Mouse (Mus musculus): ENCODE measurements around the gene B3gnt3. TPM values are rescaled to one million over a fixed set of nuclear protein-coding genes. Genes with fewer than 3 reads are reported as not detected.
"Not testable (repeated sequence)": the region's sequence is repeated elsewhere in the genome, so short reads cannot be mapped to it uniquely, and the experiment has no call there.

B3gnt3 gene
- polyA plus RNA-seq (2015; fragmentation: Nextera tagmentation; extraction: Ambion mirVana): 0.27 and 0.36 TPM in 2 replicates

DNA sequence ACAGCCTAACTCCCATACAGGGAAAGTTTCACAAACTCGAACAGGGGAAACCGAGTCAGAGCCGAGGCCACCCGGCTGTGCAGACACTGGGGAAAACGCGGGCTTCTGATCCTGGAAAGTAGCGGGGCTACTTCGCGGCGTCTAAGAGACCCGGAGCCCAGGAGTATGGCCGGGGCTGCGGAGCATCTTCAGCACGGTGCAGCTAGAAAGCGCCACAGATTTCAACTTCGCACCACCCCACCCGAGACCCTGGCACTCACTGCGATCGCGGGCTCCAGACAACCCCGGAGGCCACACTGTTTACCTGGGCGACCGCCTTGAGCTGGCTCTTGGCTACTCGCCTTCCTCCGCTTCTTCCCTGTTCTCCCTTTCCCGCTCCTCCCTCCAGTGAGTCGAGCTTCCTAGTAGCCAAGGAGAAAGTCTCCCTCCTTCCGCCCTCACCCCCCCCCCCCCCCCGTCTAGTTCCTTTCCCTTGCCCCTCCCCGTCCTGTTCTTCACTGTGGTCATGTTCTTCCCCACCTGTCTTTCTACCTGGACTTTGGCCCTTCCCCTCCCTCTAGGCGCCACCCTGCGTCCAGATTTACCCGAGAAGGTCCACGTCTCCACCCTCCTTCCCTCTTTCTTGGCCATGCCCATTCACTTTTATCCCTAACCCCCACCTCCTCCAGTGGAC, at the start of gene B3gnt3:
TSS of gene B3gnt3 (minus strand) at position 376 of the 673 bp plus-strand sequence.
- H3K27me3 ChIP-seq (replicated peaks): peaks cover 56% of the 10 kb centered on the region
- 19% methylated on average over 31 of the region's 34 CpGs for WGBS
- H3K9ac ChIP-seq: no peak within 1 kb of the TSS

DNA sequence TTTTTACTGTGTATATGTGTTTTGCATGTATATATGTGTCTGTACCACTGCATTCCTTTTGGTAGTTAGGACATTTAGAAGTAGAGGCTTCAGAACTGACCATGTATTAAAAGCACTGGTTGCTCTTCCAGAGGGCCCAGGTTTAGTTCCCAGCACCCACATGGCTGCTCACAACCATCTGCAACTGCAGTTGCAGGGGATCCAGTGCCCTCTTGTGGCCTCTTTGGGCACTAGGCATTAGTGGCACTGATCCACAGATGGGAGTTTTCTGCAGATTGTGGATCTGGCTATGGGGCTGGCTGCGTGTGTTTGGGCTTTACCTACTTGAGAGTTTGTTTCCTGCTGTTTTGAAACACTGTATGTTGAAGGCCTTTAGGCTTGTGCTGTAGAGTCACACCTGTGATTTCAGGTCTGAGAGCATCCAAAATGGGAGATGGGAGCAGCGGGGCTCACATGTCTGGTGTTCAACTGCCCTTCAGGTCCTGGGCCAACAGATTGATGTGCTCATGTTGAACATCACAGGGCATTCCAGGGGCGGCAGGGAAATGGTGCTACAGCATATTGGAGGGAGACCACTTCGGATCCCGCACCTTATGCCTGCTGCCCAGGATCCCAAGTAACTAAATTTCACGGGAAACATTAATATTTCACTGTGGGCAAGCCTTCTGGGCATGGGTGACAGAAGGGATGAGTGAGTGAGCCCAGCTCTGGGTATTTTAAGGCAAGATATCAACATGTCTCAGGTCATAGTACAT, 47.9 kb upstream of the B3gnt3 start:
- H3K9me3 ChIP-seq; H3K4me1 ChIP-seq; H3K4me3 ChIP-seq; H3K27me3 ChIP-seq (replicated peaks); H3K9ac ChIP-seq; ATAC-seq (replicated peaks); H3K27ac ChIP-seq; H3K36me3 ChIP-seq (replicated peaks); H3K4me2 ChIP-seq: not testable (repeated sequence)
- 85% methylated on average over 6 of the region's 6 CpGs for WGBS

More for the DNA sequence above, at the start of gene B3gnt3:
- Histone ChIP-seq H3K27ac (no peak within 1 kb of the TSS), H3K4me1 (0 out of 2 replicates have a peak, but pooled peaks cover 2% of the 10 kb centered on the region), H3K36me3 (replicated peaks) (no peaks in the 10 kb centered on the region), H3K4me3 (no peak within 1 kb of the TSS), H3K4me2 (peak within 1 kb of the TSS; percentile 14), H3K9me3 (no peaks in the 10 kb centered on the region)
- no peak for ATAC-seq (replicated peaks)

DNA sequence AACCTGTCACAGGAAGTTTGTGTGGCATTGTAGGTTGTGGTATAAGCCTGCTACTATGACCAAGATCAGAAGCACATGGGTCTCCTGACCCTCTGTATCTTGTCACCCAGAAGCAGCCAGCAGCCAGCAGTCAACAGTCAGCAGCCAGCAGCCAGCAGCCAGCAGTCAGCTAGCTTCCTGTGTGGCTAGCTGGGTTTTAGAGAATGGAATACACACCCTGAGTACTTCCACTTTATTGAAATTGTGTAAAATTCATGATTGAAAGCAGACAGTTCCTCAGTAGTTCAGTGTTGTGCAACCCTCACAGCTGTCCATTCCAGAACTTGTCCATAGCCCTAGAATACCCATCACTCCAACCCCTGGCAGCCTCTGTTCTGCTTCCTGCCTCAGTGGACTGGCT, 45.5 kb upstream of the B3gnt3 start:
- not testable (repeated sequence) for H3K27ac ChIP-seq; H3K9ac ChIP-seq; H3K27me3 ChIP-seq (replicated peaks); H3K4me1 ChIP-seq; ATAC-seq (replicated peaks); H3K4me3 ChIP-seq; H3K9me3 ChIP-seq; H3K36me3 ChIP-seq (replicated peaks); H3K4me2 ChIP-seq

DNA sequence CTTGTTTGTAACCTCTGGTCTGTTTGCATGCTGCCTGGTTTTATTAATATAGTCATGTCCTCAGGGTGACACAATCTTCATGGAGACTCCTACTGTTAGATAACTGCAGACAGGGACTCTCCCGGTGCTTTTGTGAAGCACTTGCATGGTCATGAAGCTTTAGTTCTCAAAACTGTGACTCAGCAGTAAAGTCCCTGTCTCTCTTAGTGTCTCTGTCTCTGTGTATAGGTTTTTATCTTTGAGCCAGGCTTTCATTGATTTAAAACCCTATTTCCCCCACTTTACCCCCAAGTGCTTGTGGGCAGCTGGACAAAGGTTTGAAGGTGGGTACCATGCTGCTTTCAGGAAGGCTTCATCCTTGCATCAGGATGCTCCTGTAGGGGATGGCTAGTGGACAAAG, 43.7 kb upstream of the B3gnt3 start:
- Histone ChIP-seq H3K9ac (no peak overlapping the region), H3K27me3 (replicated peaks) (no peaks in the 10 kb centered on the region), H3K4me2 (no peak overlapping the region), H3K27ac (no peak overlapping the region), H3K4me3 (no peak overlapping the region), H3K36me3 (replicated peaks) (no peaks in the 10 kb centered on the region), H3K9me3 (no peaks in the 10 kb centered on the region), H3K4me1 (peaks cover 5% of the 10 kb centered on the region)
- WGBS: 76% methylated on average over 1 of the region's 1 CpGs
- ATAC-seq (replicated peaks): no peak

DNA sequence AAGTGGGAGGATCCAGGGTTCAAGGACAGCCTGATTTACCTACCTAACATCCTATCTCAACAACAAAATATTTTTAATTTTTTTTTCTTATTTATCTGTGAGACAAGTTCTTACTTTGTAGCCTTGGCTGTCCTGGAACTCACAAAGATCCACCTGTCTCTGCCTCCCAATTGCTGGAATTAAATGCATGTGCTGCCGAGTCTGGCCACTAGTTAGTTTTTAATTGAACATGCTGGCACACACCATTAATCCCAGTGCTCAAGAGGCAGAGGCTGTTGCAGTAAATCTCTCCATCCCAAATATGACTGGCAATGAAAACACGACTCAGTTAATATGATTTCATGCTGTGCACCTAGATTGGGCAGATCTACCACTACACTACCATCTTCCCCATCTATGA, 41.2 kb upstream of the B3gnt3 start:
- ATAC-seq (replicated peaks): no peak
- Histone ChIP-seq H3K27ac (no peak overlapping the region), H3K27me3 (replicated peaks) (no peaks in the 10 kb centered on the region), H3K9me3 (no peaks in the 10 kb centered on the region), H3K36me3 (replicated peaks) (no peaks in the 10 kb centered on the region), H3K4me2 (no peak overlapping the region), H3K4me3 (no peak overlapping the region), H3K4me1 (peaks cover 5% of the 10 kb centered on the region), H3K9ac (no peak overlapping the region)
- 63% methylated on average over 2 of the region's 2 CpGs for WGBS

DNA sequence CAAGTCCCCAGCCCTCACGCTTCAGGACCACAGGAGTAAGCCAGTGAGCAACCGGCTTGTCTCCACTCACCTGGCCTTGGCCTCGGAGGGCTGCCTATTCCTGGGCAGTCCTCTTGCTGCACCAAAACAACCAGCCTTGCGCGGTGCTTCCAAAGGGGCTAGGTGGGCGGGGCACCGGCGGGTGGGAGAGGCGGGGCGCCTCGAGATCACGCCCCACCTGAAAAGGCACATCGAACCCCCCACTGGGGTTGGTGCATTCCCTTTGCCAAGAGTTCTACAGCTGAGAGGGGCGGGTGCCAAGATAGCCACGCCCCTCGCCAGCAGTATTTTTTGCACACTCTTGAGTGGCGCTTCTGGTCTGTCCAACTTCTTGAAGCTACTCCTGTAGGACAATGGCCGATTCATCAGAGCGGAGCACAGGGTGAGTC, 40.1 kb upstream of the B3gnt3 start:
- H3K9ac ChIP-seq: no peak overlapping the region
- no peaks in the 10 kb centered on the region for H3K27me3 ChIP-seq (replicated peaks)
- no peaks in the 10 kb centered on the region for H3K36me3 ChIP-seq (replicated peaks)
- ATAC-seq (replicated peaks): peak; percentile 61; the same call in 1 of the 2 replicates
- peak overlapping the region; percentile 51 for H3K4me2 ChIP-seq
- 5% methylated on average over 19 of the region's 19 CpGs for WGBS
- peak overlapping the region; percentile 28 for H3K4me3 ChIP-seq
- no peak overlapping the region for H3K27ac ChIP-seq
- H3K4me1 ChIP-seq: peaks cover 5% of the 10 kb centered on the region
- no peaks in the 10 kb centered on the region for H3K9me3 ChIP-seq

DNA sequence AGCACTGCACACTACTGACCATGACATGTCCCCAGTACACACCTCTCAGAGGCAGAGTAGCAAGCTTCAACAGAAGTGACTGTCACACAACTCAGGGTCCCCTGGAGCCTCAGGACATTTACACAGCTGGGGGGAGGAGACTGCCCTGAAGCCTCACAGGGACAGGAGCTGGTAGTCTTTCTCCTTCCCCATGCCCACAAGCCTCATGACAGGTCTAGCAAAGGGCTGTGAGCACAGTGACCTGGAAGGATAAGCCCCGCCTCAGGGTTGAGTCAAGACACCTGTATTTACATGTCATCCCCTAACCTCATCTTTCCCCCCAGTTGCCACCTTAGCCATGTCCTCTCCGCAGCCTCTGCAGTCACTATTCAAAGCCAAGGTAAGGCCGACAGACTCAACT, 39.6 kb upstream of the B3gnt3 start:
- no peak overlapping the region for H3K9ac ChIP-seq
- 30% methylated on average over 3 of the region's 3 CpGs for WGBS
- ATAC-seq (replicated peaks): 0 out of 2 replicates have a peak, but pooled peaks have one; percentile 9
- no peaks in the 10 kb centered on the region for H3K9me3 ChIP-seq
- no peaks in the 10 kb centered on the region for H3K36me3 ChIP-seq (replicated peaks)
- H3K4me2 ChIP-seq: peak overlapping the region; percentile 51
- no peak overlapping the region for H3K27ac ChIP-seq
- H3K27me3 ChIP-seq (replicated peaks): no peaks in the 10 kb centered on the region
- H3K4me1 ChIP-seq: peaks cover 5% of the 10 kb centered on the region
- peak overlapping the region; percentile 28 for H3K4me3 ChIP-seq

DNA sequence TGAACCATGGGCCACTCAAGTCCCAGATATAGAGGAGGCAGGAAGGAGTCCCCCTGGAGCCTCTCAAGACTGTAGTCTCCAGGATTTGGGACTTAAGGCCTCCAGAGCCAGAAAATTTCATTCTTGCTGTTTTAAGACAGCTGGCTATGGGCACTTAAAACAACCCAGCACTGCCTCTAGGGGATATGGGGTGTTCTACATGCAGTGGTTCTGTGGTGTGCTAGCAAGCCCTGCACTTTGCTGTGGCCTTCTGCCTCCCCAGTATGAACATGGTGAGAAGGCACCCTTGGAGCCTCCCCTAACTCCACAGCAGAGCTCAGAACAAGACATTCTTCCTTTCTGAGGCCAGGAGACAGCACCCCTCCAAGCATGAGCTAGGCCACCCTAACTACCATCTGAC, 36.7 kb upstream of the B3gnt3 start:
- not testable (repeated sequence) for H3K27me3 ChIP-seq (replicated peaks); H3K4me2 ChIP-seq; H3K4me1 ChIP-seq; H3K36me3 ChIP-seq (replicated peaks); H3K4me3 ChIP-seq; H3K9me3 ChIP-seq; H3K9ac ChIP-seq; ATAC-seq (replicated peaks); H3K27ac ChIP-seq

DNA sequence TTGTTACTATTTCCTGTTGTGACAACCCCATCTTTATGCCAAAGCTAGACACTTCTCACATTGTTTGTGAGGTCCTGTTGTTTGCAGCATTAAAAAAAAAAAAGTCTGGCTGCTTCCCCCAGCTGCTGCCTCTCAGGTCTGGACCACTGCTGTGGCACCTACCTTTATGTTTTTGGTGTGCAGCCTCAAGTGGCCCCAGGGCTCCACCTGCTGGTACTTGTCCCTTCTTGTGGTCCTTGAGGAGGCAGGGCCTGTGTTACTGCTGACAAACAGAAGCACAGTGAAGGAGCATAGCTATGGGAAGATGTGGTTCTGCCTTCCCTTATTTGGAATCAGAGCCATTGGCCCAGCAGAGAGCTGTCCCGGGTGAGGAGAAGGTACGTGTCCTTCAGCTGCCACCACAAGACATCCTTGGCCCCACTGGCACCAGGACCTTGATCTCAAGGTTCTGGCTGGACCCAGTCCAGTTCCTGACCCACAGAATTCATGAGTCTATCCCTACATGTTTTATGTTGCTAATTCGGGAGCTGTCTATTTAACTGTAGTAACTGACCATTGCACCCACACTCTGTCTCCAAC, 30.2 kb upstream of the B3gnt3 start:
- H3K4me2 ChIP-seq: no peak overlapping the region
- no peak overlapping the region for H3K27ac ChIP-seq
- no peaks in the 10 kb centered on the region for H3K36me3 ChIP-seq (replicated peaks)
- WGBS: 59% methylated on average over 3 of the region's 3 CpGs
- no peak for ATAC-seq (replicated peaks)
- H3K9me3 ChIP-seq: no peaks in the 10 kb centered on the region
- H3K4me3 ChIP-seq: no peak overlapping the region
- H3K9ac ChIP-seq: no peak overlapping the region
- no peaks in the 10 kb centered on the region for H3K27me3 ChIP-seq (replicated peaks)
- peaks cover 3% of the 10 kb centered on the region; the same call in 1 of the 2 replicates for H3K4me1 ChIP-seq

DNA sequence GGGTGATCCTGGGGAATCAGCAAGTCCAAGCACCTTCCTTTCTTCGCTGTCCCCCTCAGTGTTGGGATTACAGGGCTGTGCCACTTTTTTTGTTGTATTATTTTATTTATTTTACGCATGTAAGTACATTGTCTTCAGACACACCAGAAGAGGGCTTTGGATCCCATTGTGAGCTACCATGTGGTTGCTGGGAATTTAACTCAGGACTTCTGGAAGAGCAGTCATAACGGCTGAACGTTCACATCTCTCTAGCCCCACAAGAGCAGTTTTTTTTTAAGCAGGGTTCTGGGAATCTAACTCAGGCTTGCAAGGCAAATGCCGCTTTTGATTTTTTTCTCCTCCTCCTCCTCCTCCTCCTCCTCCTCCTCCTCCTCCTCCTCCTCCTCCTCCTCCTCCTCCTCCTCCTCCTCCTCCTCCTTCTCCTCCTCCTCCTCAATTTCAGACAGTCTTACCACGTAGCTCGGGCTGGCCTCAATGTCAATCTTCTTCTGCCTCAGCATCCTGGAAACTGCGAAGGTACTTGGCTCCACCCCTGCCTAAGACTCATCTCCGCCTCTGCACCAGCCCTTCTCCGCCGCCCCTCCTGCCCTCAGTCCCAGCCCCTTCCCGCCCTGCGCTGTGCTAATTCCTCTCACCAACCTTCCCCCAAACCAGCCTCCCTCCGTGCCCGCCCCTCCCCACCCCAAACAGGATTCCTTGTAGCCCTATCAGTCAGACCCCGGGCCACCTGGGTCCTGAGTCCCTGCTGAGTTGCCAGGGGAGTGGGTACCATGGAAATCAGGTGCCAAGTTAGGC, 27.4 kb upstream of the B3gnt3 start:
- H3K36me3 ChIP-seq (replicated peaks): no peaks in the 10 kb centered on the region
- peak overlapping the region; percentile 39 for H3K9ac ChIP-seq
- H3K4me1 ChIP-seq: peaks cover 19% of the 10 kb centered on the region
- peak overlapping the region; percentile 69 for H3K4me2 ChIP-seq
- H3K27me3 ChIP-seq (replicated peaks): no peaks in the 10 kb centered on the region
- peak; percentile 34 for ATAC-seq (replicated peaks)
- H3K27ac ChIP-seq: peak overlapping the region; percentile 86
- WGBS: 4% methylated on average over 12 of the region's 16 CpGs
- peak overlapping the region; percentile 40 for H3K4me3 ChIP-seq
- H3K9me3 ChIP-seq: no peaks in the 10 kb centered on the region

DNA sequence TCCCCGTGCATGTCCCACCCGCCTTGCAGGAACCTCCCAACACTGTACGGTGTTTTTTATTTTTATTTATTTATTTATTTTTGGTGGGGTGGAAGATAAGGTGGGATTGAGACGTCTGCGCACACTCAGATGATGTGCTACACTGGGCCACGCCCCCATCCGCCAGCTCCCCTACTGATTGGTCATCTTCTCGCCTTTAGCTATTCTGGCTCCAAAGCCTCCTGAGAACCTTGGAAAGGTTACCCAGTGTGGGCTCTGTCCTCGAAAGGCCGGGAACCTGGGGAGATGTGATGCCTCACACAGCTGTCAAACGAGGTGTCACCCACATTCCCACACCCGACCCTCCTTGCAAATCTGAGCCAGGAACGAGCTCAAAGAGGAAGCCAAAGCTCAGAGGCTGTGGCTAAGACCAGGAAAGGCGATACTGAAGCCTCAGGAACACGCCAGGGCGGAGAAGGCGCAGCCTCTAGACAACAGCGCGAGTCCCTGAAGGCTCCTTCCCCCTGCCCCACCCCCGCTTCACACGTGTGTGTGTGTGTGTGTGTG, 26.7 kb upstream of the B3gnt3 start:
- WGBS: 7% methylated on average over 20 of the region's 21 CpGs
- Histone ChIP-seq H3K4me1 (peaks cover 26% of the 10 kb centered on the region), H3K36me3 (replicated peaks) (no peaks in the 10 kb centered on the region), H3K9ac (peak overlapping the region; percentile 39), H3K4me2 (peak overlapping the region; percentile 69), H3K9me3 (no peaks in the 10 kb centered on the region), H3K27ac (peak overlapping the region; percentile 86), H3K4me3 (peak overlapping the region; percentile 40), H3K27me3 (replicated peaks) (no peaks in the 10 kb centered on the region)
- peak; percentile 62 for ATAC-seq (replicated peaks)
